Mouse (Mus musculus) right cerebral cortex, postnatal 36 days (tissue): ENCODE data around the gene Rasgrp1.
A peak's percentile ranks its signal among the peaks of the same experiment; 100 is the strongest.

Experiments used
- DNase-seq, 2 experiments: peaks; one replicate each; pipeline ENCODE4 v3.0.0; 2022; ENCODE audit warnings: low spot score in 2 of 2, mixed read lengths in 1 of 2

Rasgrp1 gene

DNA sequence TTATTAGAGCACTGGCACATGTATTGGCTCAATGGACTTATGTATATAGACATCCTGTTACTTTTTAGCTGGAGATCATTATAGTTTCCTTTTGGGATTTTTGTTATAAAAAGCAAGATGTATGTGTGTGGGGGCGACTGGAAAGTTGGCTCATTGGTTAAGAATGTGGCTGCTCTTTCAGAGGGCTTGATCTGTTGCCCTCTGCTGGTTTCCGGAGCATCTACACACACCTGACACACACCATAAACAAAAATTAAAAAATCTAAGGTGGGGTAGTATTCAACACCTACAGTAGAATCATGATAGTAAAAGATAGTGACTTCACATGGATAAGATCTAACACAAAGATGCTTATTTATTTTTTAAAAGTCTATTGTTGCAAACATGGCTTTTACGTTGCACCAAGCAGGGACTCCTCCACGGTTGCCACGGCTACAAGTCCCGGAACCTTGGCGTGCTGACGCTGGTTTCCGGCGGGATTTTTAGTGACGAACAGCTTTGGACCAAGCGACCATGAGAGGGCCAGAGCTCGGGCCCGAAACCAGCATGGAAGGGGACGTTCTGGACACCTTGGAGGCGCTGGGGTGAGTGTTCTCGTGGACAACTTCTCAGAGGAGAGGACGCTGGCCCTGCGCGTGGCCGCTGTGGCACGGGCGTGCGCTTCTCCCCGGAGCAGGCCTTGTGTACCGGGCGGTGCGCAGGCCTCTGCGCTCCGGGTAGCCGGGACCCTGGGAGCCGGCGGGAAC is 93.4 kb downstream of the Rasgrp1 start, which contains the start of gene Fam98b:
TSS of gene Fam98b (plus strand) at position 485 of the 746 bp plus-strand sequence.
- DNase-seq = peak; percentile 77 to 79

DNA sequence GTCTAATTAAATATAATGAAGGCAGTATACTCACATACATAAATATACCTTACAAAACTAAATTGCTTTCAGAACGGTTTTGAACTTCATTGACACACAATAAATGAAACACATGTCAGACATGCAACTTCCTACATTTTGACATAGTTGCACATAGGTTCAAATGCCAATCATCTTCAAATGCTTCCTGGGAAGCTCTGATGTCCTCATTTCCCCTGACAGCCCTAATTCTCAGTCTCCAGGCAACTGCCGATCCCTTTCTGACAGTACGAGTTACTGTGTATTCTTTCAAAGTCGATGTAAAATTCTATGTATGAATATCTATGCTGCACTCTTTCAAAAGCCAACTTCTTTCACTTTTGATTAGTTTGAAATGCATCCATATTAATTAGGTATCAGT is 100.8 kb downstream of the Rasgrp1 start:
- no peak for DNase-seq

DNA sequence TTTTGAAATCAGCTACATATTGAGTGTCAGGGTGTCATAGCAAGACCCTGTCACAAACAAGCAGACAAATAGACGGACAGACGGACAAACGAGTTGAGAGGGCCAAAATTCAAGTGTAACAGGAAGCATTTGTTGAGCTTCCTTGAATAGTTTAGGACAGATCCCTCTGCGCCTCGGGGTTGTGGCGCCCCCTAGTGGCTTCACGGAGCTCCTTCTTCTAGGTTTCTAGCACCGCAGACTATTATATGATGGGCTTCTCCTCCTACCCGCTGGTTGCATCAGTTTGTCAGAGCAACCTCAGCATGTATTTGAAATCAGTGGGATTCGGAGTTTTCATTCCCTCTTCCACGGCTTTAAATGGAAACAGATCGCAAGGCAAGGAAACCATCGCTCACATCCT is 111.5 kb downstream of the Rasgrp1 start:
- peak; percentile 67 to 70 for DNase-seq

DNA sequence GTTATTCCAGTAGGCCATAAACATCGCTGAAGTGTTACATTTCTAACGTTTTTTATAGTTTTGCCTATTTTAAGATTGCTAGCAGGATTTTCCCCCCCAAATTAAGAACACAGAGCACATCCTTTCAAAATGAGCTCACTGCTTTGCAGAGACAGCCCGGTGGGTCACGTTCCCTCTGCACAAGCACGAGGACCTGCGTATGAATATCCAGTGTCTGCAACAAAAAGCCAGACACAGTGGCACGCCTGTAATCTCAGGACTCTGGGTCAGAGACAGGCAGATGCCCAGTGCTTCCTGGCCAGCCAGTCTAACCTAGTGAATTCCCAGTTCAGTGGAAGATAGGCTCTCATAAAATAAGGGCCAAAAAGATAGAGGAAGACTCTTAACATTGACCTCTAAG is 112.5 kb downstream of the Rasgrp1 start:
- DNase-seq = peak in 1 of 2 experiments; percentile 16
